Mouse (Mus musculus): ENCODE results near the gene Mrps14. TPM values are rescaled to one million over a fixed set of nuclear protein-coding genes. Genes with fewer than 3 reads are reported as not detected.

Gene Mrps14
- total and polyA plus RNA-seq, 2 experiments from 2014 or later: 17.7 to 111 TPM

GRCm38 (mm10) chr1:160205486-160205885, 10.5 kb downstream of the Mrps14 start:
- no peak overlapping the region for H3K9ac ChIP-seq (replicated peaks; ENCODE audit: low read length, poor library complexity, severe bottlenecking)
- H3K4me2 ChIP-seq (ENCODE audit: low read depth, low read length, poor library complexity, severe bottlenecking): no peak overlapping the region
- 0 out of 2 replicates have a peak, but pooled peaks cover 4% of the 10 kb centered on the region for H3K4me1 ChIP-seq (ENCODE audit: insufficient read depth, low read length)
- no peaks in the 10 kb centered on the region for H3K27me3 ChIP-seq (ENCODE audit: insufficient read depth, low read length)
- ATAC-seq (ENCODE audit: low FRiP score) (no peak), DNase-seq (ENCODE audit: low spot score) (no peak)
- no peak for TF ChIP-seq CTCF (IDR thresholded peaks at IDR 0.05)
- no peaks in the 10 kb centered on the region for H3K9me3 ChIP-seq (ENCODE audit: low read length)
- H3K36me3 ChIP-seq (ENCODE audit: insufficient read depth, low read length): peaks cover 30% of the 10 kb centered on the region; the same call in 1 of the 2 replicates
- H3K27ac ChIP-seq (ENCODE audit: low read depth, low read length): no peak overlapping the region
- H3K4me3 ChIP-seq (ENCODE audit: low read depth, low read length): no peak overlapping the region

DNA sequence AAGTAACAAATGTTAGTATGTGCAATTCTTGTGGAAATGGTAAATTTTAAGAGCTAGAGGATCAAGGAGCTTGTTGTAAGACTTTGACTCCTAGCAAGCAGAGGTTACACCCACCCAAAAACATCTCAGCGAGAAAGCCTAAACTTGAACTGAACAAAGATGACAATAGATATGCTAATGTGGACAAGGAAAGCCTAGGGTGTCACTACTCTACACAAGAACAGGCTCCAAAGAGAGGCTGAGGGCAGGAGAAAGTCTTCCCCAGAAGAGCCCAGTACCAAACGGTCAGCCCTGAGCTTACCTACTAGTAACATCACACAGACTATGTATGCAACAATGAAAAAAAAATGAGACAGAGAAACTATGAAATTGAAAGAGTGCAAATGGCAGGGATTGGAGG, 14.8 kb downstream of the Mrps14 start:
- peaks cover 16% of the 10 kb centered on the region; the same call in 1 of the 2 replicates for H3K36me3 ChIP-seq (ENCODE audit: insufficient read depth, low read length)
- H3K9me3 ChIP-seq (ENCODE audit: low read length): no peaks in the 10 kb centered on the region
- H3K27ac ChIP-seq (ENCODE audit: low read depth, low read length): no peak overlapping the region
- H3K4me1 ChIP-seq (ENCODE audit: insufficient read depth, low read length): peaks cover 13% of the 10 kb centered on the region
- H3K4me2 ChIP-seq (ENCODE audit: low read depth, low read length, poor library complexity, severe bottlenecking): 0 out of 2 replicates have a peak overlapping the region, but pooled peaks have one; percentile 7
- 16% methylated on average over 2 of the region's 2 CpGs for WGBS
- H3K9ac ChIP-seq (replicated peaks; ENCODE audit: low read length, poor library complexity, severe bottlenecking): no peak overlapping the region
- H3K27me3 ChIP-seq (ENCODE audit: insufficient read depth, low read length): no peaks in the 10 kb centered on the region
- ATAC-seq (ENCODE audit: low FRiP score) (no peak), DNase-seq (ENCODE audit: low spot score) (no peak)
- no peak overlapping the region for H3K4me3 ChIP-seq (ENCODE audit: low read depth, low read length)
- TF ChIP-seq CTCF (IDR thresholded peaks at IDR 0.05): no peak

DNA sequence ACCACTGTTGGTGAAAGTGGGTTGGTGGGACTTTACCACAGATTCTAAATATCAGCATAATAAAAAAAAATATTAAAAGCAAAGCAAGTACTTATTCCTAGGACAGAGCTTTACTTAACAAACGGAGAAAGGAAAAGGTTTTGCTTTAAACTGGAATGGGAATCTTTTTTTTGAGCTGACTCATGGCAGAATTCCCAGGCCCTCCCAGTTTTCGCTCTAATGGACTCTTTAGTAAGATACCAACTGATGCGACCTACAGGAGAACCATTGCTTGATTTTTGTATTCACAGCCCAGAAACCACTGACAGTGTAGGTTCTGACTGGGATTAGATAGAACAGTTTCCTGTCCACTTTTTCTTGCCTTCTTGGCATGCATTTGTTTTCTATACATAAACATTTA, 15.6 kb downstream of the Mrps14 start:
- Histone ChIP-seq H3K27ac (ENCODE audit: low read depth, low read length) (no peak overlapping the region), H3K4me1 (ENCODE audit: insufficient read depth, low read length) (peaks cover 13% of the 10 kb centered on the region), H3K4me2 (ENCODE audit: low read depth, low read length, poor library complexity, severe bottlenecking) (peak overlapping the region; percentile 63), H3K9ac (replicated peaks; ENCODE audit: low read length, poor library complexity, severe bottlenecking) (no peak overlapping the region), H3K27me3 (ENCODE audit: insufficient read depth, low read length) (no peaks in the 10 kb centered on the region), H3K9me3 (ENCODE audit: low read length) (no peaks in the 10 kb centered on the region), H3K4me3 (ENCODE audit: low read depth, low read length) (peak overlapping the region; percentile 75; the same call in 1 of the 2 replicates), H3K36me3 (ENCODE audit: insufficient read depth, low read length) (peaks cover 11% of the 10 kb centered on the region; the same call in 1 of the 2 replicates)
- 52% methylated on average over 3 of the region's 3 CpGs for WGBS
- no peak for DNase-seq (ENCODE audit: low spot score)
- no peak for ATAC-seq (ENCODE audit: low FRiP score)
- no peak for TF ChIP-seq CTCF (IDR thresholded peaks at IDR 0.05)

DNA sequence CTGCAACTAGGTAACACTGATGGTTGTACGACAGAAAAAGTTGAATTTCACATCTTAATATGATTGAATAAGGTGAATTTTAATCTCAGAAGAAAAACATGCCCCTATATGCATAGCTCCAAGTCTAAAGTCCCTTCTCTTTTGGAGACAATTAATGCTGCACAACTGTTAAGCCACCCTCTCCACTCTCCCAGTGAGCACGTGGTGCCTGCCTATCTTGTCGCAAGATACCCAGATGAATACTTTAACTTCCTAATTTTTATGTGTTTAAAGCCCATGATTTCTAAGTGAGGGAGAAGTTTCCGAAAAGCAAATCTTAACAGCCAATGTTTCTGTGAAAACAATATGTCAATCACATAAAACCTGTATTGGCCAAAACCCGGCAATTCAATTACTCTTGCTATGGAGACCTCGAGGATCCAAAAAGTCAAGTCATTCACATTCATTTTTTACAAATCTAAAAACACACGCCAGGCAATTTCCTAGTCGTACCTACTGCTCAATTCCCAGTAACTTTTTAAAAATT, 16.6 kb downstream of the Mrps14 start:
- Histone ChIP-seq H3K27me3 (ENCODE audit: insufficient read depth, low read length) (no peaks in the 10 kb centered on the region), H3K9me3 (ENCODE audit: low read length) (no peaks in the 10 kb centered on the region), H3K27ac (ENCODE audit: low read depth, low read length) (peak overlapping the region; percentile 91; the same call in 1 of the 2 replicates), H3K4me1 (ENCODE audit: insufficient read depth, low read length) (peaks cover 13% of the 10 kb centered on the region), H3K36me3 (ENCODE audit: insufficient read depth, low read length) (peaks cover 5% of the 10 kb centered on the region; the same call in 1 of the 2 replicates), H3K4me2 (ENCODE audit: low read depth, low read length, poor library complexity, severe bottlenecking) (peak overlapping the region; percentile 63), H3K4me3 (ENCODE audit: low read depth, low read length) (peak overlapping the region; percentile 75), H3K9ac (replicated peaks; ENCODE audit: low read length, poor library complexity, severe bottlenecking) (peak overlapping the region; percentile 81)
- ATAC-seq (ENCODE audit: low FRiP score) (no peak), DNase-seq (ENCODE audit: low spot score) (no peak)
- 1% methylated on average over 8 of the region's 8 CpGs for WGBS
- TF ChIP-seq CTCF (IDR thresholded peaks at IDR 0.05): no peak

GRCm38 (mm10) chr1:160212123-160212691, 17.2 kb downstream of the Mrps14 start:
- Histone ChIP-seq H3K27me3 (ENCODE audit: insufficient read depth, low read length) (no peaks in the 10 kb centered on the region), H3K4me3 (ENCODE audit: low read depth, low read length) (peak overlapping the region; percentile 75), H3K9me3 (ENCODE audit: low read length) (no peaks in the 10 kb centered on the region), H3K36me3 (ENCODE audit: insufficient read depth, low read length) (peaks cover 5% of the 10 kb centered on the region; the same call in 1 of the 2 replicates), H3K4me2 (ENCODE audit: low read depth, low read length, poor library complexity, severe bottlenecking) (peak overlapping the region; percentile 63), H3K27ac (ENCODE audit: low read depth, low read length) (peak overlapping the region; percentile 91), H3K4me1 (ENCODE audit: insufficient read depth, low read length) (peaks cover 13% of the 10 kb centered on the region), H3K9ac (replicated peaks; ENCODE audit: low read length, poor library complexity, severe bottlenecking) (peak overlapping the region; percentile 81)
- under 1% methylated on average over 43 of the region's 45 CpGs for WGBS
- DNase-seq (ENCODE audit: low spot score): peak; percentile 45
- ATAC-seq (ENCODE audit: low FRiP score): peak; percentile 76
- no peak for TF ChIP-seq CTCF (IDR thresholded peaks at IDR 0.05)
